Mouse (Mus musculus): ENCODE results near the gene Edf1. TPM values are rescaled to one million over a fixed set of nuclear protein-coding genes. Genes with fewer than 3 reads are reported as not detected.

The Edf1 gene
- polyA plus RNA-seq, 1 experiment from 2014 or later: 310 TPM

DNA sequence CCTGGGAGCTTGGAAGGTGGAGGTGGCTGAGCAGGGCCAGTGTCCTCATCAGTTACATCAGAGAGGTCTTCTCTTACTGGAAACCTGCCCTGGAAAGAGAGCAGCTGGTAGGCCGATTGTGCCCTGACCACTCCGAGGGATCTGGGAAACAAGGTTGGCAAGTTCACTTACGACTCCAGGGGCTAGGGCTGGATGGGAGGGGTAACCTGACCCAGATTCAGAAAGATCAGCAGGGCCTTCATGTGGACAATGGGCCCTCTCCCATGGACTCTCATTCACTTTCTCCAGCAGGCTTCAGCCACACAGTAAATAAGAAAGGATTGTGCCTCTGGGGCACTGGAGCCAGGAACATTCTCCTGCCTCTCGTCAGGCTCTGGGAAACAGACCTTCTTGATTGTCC lies 27.2 kb downstream of the Edf1 start:
- ATAC-seq (ENCODE audit: insufficient number of reproducible peaks, insufficient read depth, low FRiP score, low TSS enrichment): no peak
- Histone ChIP-seq H3K4me1 (peaks cover 21% of the 10 kb centered on the region; the same call in 1 of the 2 replicates), H3K27me3 (peaks cover 16% of the 10 kb centered on the region), H3K36me3 (peaks cover 65% of the 10 kb centered on the region), H3K9me3 (no peaks in the 10 kb centered on the region), H3K9ac (no peak overlapping the region), H3K4me2 (replicated peaks) (no peak overlapping the region), H3K27ac (no peak overlapping the region), H3K4me3 (no peak overlapping the region)
- WGBS: 80% methylated on average over 4 of the region's 4 CpGs

DNA sequence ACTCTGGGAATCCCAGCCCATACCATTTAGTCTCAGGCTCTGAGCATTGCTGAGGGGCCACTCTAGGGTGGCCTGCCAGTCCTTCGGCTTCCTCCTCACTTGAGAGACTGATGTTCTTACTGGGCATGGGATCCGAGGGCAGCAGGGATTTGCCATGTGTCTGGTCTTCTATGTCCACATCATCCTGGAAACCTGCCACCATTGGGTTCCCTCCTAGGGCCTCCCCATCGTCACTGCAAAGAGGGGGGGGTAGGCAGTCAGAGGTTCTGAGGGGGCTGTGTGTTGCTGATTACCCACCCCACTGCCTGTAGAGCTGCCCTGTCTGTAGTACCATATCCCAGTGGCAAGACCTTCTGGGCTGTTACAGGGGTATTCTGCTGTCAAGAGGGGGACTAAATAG lies 28.0 kb downstream of the Edf1 start:
- peaks cover 71% of the 10 kb centered on the region for H3K36me3 ChIP-seq

DNA sequence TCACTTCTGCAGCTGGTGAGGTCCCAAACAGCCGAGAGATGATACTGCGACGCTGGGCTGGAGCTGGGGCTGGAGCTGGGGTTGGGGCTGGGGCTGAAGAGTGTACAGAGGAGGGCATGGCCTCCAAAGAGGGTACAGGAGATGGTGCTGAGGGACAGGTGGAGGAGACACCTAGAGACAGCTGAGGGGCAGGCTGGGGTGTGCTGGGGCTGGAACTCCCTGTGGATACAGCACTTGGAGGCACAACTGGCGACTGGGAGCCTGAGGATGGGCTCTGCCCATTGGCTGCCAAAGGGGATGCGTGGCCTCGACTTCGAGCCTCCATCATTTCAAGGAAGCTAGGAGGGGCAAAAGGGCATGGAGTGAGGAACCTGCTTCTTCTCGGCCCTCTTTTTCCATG lies 29.6 kb downstream of the Edf1 start:
- H3K4me3 ChIP-seq: no peak overlapping the region
- no peaks in the 10 kb centered on the region for H3K9me3 ChIP-seq
- H3K4me1 ChIP-seq: 0 out of 2 replicates have a peak, but pooled peaks cover 6% of the 10 kb centered on the region
- peaks cover 87% of the 10 kb centered on the region for H3K36me3 ChIP-seq
- H3K27me3 ChIP-seq: no peaks in the 10 kb centered on the region
- no peak overlapping the region for H3K9ac ChIP-seq
- 89% methylated on average over 8 of the region's 8 CpGs for WGBS
- H3K27ac ChIP-seq: no peak overlapping the region
- H3K4me2 ChIP-seq (replicated peaks): no peak overlapping the region
- no peak for ATAC-seq (ENCODE audit: insufficient number of reproducible peaks, insufficient read depth, low FRiP score, low TSS enrichment)

More for the DNA sequence above, 28.0 kb downstream of the Edf1 start:
- Histone ChIP-seq H3K27me3 (peaks cover 8% of the 10 kb centered on the region), H3K27ac (no peak overlapping the region), H3K4me1 (peaks cover 16% of the 10 kb centered on the region; the same call in 1 of the 2 replicates), H3K4me2 (replicated peaks) (no peak overlapping the region), H3K4me3 (no peak overlapping the region), H3K9me3 (no peaks in the 10 kb centered on the region), H3K9ac (no peak overlapping the region)
- WGBS: 88% methylated on average over 3 of the region's 3 CpGs
- ATAC-seq (ENCODE audit: insufficient number of reproducible peaks, insufficient read depth, low FRiP score, low TSS enrichment): no peak

DNA sequence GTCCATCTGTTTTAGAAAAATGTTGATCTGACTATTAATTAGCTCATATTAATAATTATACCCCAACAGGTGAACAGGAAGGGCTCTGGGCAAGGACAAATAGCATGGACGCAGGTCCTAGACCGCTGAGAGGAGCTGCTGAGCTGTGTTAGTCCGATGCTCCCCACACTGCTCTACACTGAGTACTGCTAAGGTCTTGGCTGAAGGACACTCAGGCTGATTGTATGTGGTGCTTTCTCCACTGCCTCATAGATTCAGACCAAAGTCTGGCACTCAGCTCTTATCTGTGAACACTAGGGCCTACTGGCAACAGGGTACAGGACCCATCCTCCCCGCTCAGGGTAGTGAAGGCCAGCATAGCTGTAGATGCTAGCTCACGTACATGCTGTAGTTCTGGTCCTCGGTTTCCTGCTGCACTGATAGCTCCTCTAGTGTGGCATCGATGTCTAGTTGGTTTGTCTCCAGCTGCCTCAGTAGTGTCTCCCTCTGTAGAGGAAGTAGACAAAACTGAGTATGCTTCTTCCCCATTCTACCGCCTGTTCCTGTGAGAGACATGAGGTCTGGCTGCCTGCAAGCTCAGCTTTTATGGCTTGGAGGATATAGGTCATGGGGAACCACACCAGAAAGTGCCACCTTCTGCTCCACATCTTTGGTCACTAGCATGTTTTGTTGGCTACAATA lies 30.7 kb downstream of the Edf1 start:
- Histone ChIP-seq H3K4me1 (no peaks in the 10 kb centered on the region), H3K27ac (no peak overlapping the region), H3K4me2 (replicated peaks) (no peak overlapping the region), H3K27me3 (no peaks in the 10 kb centered on the region), H3K4me3 (no peak overlapping the region), H3K36me3 (peaks cover 91% of the 10 kb centered on the region), H3K9me3 (no peaks in the 10 kb centered on the region), H3K9ac (no peak overlapping the region)
- 94% methylated on average over 8 of the region's 8 CpGs for WGBS
- ATAC-seq (ENCODE audit: insufficient number of reproducible peaks, insufficient read depth, low FRiP score, low TSS enrichment): no peak

DNA sequence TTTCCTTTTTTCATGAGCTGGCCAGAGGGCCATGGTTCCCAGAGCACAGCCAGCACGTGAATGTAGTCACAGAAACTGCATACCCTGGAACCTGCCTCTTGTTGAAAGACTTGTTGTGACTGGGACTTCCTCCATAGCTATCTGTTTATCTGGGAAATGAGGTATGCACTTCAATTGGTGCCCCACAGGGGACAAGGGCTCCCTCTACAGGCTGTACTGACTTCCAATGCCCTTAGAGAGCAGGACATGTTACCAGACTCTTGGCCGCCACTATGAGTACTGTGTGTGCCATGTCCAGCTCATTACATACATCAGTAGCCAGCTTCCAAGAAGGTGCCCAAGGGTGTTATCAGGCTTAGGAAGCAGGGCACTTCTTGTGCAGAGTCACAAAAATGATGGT lies 34.2 kb downstream of the Edf1 start:
- no peak overlapping the region for H3K27ac ChIP-seq
- no peak overlapping the region for H3K4me3 ChIP-seq
- WGBS: 77% methylated on average over 2 of the region's 2 CpGs
- H3K9me3 ChIP-seq: no peaks in the 10 kb centered on the region
- H3K36me3 ChIP-seq: peaks cover 87% of the 10 kb centered on the region
- no peak for ATAC-seq (ENCODE audit: insufficient number of reproducible peaks, insufficient read depth, low FRiP score, low TSS enrichment)
- no peaks in the 10 kb centered on the region for H3K4me1 ChIP-seq
- H3K4me2 ChIP-seq (replicated peaks): no peak overlapping the region
- no peak overlapping the region for H3K9ac ChIP-seq
- H3K27me3 ChIP-seq: no peaks in the 10 kb centered on the region

DNA sequence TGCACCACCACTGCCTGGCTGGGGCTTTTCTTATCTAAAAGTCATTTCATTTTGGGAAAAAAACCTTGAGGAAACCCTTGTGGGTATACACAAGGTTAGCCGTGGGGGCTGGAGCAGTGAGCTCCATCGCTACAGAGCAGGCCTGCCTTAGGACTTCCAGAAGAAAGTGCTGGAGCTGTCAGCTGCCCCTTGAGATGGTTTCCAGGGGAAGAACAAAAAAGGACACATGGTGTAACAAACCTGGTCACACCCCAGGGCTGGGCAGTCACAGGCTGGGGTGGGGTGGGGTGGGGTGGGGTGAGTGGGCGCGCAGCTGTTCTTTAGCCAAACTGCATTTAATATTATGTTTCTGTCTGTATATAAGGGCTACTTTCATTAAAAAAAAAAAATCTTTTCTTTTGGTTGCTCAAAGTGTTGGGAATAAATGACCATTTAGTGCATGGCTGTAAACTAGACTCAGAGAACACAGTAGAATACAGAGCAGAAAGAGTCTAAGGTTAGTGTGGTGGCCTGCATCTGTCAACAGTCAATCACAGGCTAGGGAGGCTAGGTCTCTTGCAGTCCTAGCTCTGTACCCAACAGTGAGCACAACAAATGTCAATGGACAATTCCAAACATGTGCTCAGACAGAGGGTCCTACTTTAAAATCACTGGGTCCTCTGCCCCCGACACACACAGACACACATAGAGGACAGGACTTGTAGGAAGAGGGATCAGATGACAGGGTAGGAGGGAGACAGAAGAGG lies 39.3 kb downstream of the Edf1 start:
- H3K27ac ChIP-seq: no peak overlapping the region
- no peaks in the 10 kb centered on the region for H3K27me3 ChIP-seq
- no peak for ATAC-seq (ENCODE audit: insufficient number of reproducible peaks, insufficient read depth, low FRiP score, low TSS enrichment)
- no peaks in the 10 kb centered on the region for H3K4me1 ChIP-seq
- H3K4me3 ChIP-seq: no peak overlapping the region
- H3K4me2 ChIP-seq (replicated peaks): no peak overlapping the region
- WGBS: 95% methylated on average over 5 of the region's 5 CpGs
- H3K36me3 ChIP-seq: peaks cover 94% of the 10 kb centered on the region
- H3K9ac ChIP-seq: no peak overlapping the region
- no peaks in the 10 kb centered on the region for H3K9me3 ChIP-seq

DNA sequence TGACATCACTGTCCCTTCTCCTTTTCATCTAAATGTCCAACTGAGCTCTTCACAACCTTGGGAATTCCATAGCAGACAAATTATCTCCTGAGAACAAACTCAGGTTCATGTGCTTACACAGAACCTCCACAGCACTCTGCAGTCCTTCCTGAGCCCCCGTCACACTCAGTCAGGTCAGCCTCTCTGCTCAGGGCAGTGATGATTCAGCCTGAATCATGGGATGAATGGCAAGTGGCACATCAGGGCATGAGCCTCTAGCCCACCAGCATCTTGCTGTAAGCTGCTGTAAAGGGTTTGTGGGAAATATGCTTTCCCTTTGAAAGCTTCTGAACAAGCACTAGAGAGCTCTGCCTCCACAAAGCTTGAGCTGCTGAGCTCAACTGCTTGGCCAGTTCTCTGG lies 41.1 kb downstream of the Edf1 start:
- ATAC-seq (ENCODE audit: insufficient number of reproducible peaks, insufficient read depth, low FRiP score, low TSS enrichment): no peak
- 81% methylated on average over 1 of the region's 1 CpGs for WGBS
- H3K9ac ChIP-seq: no peak overlapping the region
- H3K27me3 ChIP-seq: no peaks in the 10 kb centered on the region
- H3K4me2 ChIP-seq (replicated peaks): no peak overlapping the region
- H3K36me3 ChIP-seq: peaks cover 91% of the 10 kb centered on the region
- H3K9me3 ChIP-seq: no peaks in the 10 kb centered on the region
- H3K4me3 ChIP-seq: no peak overlapping the region
- H3K27ac ChIP-seq: no peak overlapping the region
- H3K4me1 ChIP-seq: no peaks in the 10 kb centered on the region

DNA sequence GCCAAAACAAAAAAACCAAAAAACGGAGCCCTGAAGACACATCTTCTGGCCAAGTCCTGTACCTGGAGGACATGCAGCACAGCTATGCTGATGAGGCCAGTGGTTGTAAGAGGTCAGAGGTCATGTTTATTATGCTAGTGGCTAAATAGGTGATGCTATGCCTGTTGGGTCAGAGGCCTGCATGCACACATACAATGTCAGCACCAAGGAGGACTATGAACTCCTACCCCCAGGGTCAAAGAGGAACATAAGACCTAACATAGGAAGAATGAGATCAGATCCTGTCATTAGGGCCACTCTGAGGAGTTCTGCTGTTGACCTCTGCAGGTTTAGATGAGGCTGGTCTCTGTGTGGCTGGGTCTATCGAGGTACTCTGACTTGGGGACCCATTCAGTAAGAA lies 42.4 kb downstream of the Edf1 start:
- H3K4me1 ChIP-seq: no peaks in the 10 kb centered on the region
- no peak overlapping the region for H3K9ac ChIP-seq
- no peak overlapping the region for H3K27ac ChIP-seq
- H3K4me2 ChIP-seq (replicated peaks): no peak overlapping the region
- H3K36me3 ChIP-seq: peaks cover 84% of the 10 kb centered on the region
- ATAC-seq (ENCODE audit: insufficient number of reproducible peaks, insufficient read depth, low FRiP score, low TSS enrichment): no peak
- H3K9me3 ChIP-seq: no peaks in the 10 kb centered on the region
- 88% methylated on average over 2 of the region's 2 CpGs for WGBS
- no peak overlapping the region for H3K4me3 ChIP-seq
- H3K27me3 ChIP-seq: no peaks in the 10 kb centered on the region

DNA sequence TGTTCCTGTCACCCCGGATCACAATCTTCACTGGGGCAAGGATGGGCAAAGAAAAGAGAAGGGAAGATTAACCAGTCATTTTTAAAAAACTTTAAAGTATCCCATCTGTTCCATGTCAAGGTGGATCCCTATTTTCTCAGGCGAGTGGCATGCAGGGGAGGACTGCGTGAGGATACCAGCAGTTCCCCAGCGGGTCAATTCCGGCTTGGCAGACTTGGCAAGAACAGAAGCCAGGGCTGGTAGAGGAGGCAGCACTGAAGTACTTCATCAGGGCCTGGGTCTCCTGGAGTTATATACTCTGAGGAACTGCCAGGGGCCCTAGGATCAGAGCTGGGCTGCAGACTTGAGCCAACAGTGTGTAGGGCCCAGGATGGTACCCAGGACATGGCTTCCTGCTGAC lies 44.9 kb downstream of the Edf1 start:
- H3K9ac ChIP-seq: no peak overlapping the region
- no peaks in the 10 kb centered on the region for H3K27me3 ChIP-seq
- H3K36me3 ChIP-seq: peaks cover 59% of the 10 kb centered on the region
- ATAC-seq (ENCODE audit: insufficient number of reproducible peaks, insufficient read depth, low FRiP score, low TSS enrichment): no peak
- H3K27ac ChIP-seq: no peak overlapping the region
- H3K9me3 ChIP-seq: no peaks in the 10 kb centered on the region
- WGBS: 93% methylated on average over 5 of the region's 5 CpGs
- H3K4me3 ChIP-seq: no peak overlapping the region
- H3K4me1 ChIP-seq: peaks cover 15% of the 10 kb centered on the region
- H3K4me2 ChIP-seq (replicated peaks): no peak overlapping the region

DNA sequence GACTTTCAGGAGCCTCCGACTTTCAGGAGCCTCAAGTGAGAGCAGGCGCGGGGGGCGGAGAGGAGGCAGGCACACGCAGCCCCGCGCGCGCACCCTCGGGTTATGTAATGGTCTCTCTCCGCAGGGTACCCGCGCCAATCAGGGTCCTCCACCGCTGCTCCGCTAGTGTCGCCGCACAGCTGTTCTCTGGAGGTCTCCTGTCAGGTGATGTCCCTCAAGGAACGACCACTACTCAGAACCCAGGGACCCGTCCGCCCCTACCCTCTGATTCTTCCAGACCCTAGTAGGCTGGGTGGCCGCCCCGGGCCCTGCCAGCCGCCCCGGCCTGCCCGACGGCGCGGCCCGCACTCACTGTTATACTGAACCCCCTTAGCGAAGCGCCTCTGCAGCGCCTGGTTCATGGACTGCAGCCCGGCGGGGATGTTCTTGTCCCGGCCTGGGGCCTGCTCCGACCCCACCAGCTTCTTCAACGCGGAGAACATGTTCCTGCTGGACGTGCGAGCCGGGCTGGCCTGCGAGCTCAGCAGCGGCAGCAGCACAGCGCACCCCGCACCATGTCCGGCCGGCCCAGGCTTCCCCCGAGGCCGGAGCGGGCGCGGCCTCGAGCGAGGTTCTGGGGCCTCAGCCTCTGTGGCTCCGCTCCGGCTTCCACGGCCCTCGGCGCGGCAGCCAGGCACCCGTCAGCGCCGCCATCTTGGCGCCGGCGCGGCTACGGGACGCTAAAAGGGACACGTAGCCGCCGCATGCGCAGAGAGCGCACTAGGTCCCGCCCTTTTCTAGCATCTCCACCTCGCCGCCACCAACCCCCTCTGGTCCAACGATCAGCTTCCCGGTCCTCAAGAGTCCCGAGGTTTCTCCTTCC lies 50.3 kb downstream of the Edf1 start, which contains the start of gene Rabl6:
Gene Rabl6 (minus strand): TSS at position 761 of the 862 bp plus-strand sequence.
- ATAC-seq (ENCODE audit: insufficient number of reproducible peaks, insufficient read depth, low FRiP score, low TSS enrichment): peak; percentile 89
- Histone ChIP-seq H3K9me3 (no peaks in the 10 kb centered on the region), H3K4me2 (replicated peaks) (peak within 1 kb of the TSS; percentile 68), H3K27ac (peak within 1 kb of the TSS; percentile 91), H3K27me3 (peaks cover 4% of the 10 kb centered on the region; the same call in 1 of the 2 replicates), H3K9ac (peak within 1 kb of the TSS; percentile 89), H3K4me3 (peak within 1 kb of the TSS; percentile 99), H3K4me1 (peaks cover 15% of the 10 kb centered on the region), H3K36me3 (peaks cover 4% of the 10 kb centered on the region)
- WGBS: under 1% methylated on average over 80 of the region's 80 CpGs

DNA sequence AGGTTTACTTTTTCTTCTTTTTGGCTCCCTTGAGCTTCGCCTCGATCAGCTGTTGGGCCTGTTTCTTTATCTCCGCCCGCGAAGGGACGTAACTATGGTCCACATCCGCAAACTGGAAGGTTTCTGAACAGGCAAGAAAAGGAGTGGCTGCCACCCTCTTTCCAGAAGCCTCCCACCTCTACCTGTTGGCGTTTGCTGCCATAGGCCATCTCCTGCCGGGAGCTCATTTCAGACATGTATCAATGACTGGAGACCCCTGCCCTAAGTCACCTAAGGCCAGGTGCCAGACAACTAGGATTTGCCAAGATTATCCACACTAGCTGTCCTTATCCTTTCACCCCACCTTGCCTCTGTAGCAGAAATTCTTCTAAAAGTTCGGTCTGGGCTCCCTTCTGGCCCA lies 51.0 kb downstream of the Edf1 start:
- H3K9me3 ChIP-seq: no peaks in the 10 kb centered on the region
- H3K27me3 ChIP-seq: peaks cover 9% of the 10 kb centered on the region; the same call in 1 of the 2 replicates
- peak overlapping the region; percentile 99 for H3K4me3 ChIP-seq
- peak overlapping the region; percentile 89; the same call in 1 of the 2 replicates for H3K9ac ChIP-seq
- H3K27ac ChIP-seq: 0 out of 2 replicates have a peak overlapping the region, but pooled peaks have one; percentile 91
- H3K4me2 ChIP-seq (replicated peaks): peak overlapping the region; percentile 68
- ATAC-seq (ENCODE audit: insufficient number of reproducible peaks, insufficient read depth, low FRiP score, low TSS enrichment): no peak
- 66% methylated on average over 10 of the region's 10 CpGs for WGBS
- H3K4me1 ChIP-seq: peaks cover 15% of the 10 kb centered on the region
- no peaks in the 10 kb centered on the region for H3K36me3 ChIP-seq
